8 mouse cellular contexts compared by ENCODE assay signal in the genomic region with DNA sequence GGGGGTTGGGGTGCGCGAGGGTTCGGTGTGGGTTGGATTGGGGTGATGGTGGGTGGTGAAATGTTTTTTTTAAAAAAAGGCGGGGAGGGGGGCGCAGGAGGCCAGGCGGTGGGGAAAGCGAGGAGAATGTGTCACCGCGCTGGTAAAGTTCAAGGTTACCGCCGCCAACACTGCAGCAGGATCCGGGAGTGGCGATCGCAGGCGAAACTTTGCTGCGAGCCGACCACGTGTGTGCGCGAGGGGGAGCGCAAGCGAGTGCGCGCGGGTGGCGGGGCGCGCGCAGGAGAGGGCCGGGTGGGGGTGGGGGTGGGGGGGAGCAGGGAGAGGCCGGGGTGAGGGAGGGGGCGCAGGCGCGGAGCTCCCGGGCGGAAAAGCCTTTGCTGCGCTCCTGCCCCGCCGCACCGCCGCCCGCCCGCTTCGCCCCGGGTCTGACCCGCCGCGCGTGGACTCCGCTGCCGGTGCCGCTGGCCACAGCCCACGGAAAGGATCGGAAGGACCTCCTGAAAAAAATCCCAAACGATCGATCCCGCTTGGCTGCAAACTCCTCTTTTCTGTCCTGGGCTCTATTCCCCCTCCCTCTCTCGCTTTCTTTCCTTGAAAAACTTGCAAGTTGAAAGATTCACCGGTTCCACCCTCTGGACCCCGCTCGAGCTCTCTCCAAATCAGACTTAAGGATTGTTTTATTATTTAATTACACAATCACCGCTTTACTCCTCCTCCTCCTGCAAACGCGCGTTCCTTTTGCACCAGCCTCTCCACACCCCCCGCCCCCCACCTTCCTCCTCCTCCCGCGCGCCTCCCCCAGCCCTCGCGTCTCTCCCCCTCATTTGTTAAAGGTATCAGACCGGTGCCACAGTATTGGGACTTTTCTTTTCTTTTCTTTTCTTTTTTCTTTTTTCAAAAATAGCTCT.
A peak's percentile ranks its signal among the peaks of the same experiment; 100 is the strongest.
DNase-seq lines count a peak whose midpoint lies in the region; ATAC-seq and TF ChIP-seq lines count a peak whose summit lies in the region.

No protein-coding gene starts in this region.

- no peaks in the 10 kb centered on the region for H3K9me3 ChIP-seq in hindbrain, embryonic 14.5 days (ENCODE audit: control insufficient read depth, low read length)

- 0 out of 2 replicates have a peak, but pooled peaks cover 2% of the 10 kb centered on the region for H3K4me1 ChIP-seq in hindbrain, embryonic 14.5 days (replicated peaks; ENCODE audit: control insufficient read depth, insufficient read depth, low read length)
- peaks cover 9% of the 10 kb centered on the region for H3K4me1 ChIP-seq in small intestine, adult 2 months (ENCODE audit: control insufficient read depth, insufficient read depth, insufficient read length, low read length)

- no peaks in the 10 kb centered on the region for H3K36me3 ChIP-seq in hindbrain, embryonic 14.5 days (replicated peaks; ENCODE audit: control insufficient read depth, insufficient read depth)
- no peaks in the 10 kb centered on the region for H3K36me3 ChIP-seq in small intestine, adult 2 months (ENCODE audit: control insufficient read depth, insufficient read depth, low read length)

- under 1% methylated on average over 59 of the region's 72 CpGs for WGBS in hindbrain, embryonic 14.5 days
- WGBS in small intestine, adult 2 months = 2% methylated on average over 69 of the region's 72 CpGs

- DNase-seq in ZHBTc4 (ENCODE audit: low read depth, low spot score) = peak; percentile 89
- peak; percentile 84 for DNase-seq in cerebellum, adult 9-11 months
- peak; percentile 75 for DNase-seq in gastrocnemius, adult 18-20 months (ENCODE audit: low spot score)
- peak; percentile 76 for DNase-seq in hindbrain, embryonic 14.5 days (ENCODE audit: low spot score)
- peak; percentile 59 to 62 for DNase-seq in left cerebral cortex, adult 2 months (ENCODE audit: extremely low spot score in 1 of 2, low spot score in 2 of 2)
- DNase-seq in lung, postnatal 4 days = peak; percentile 80 to 88
- no peak for DNase-seq in B cell, adult 2 months

- peak overlapping the region; percentile 97 for H3K9ac ChIP-seq in hindbrain, embryonic 14.5 days

- peak; percentile 38; the same call in 1 of the 2 replicates for TF ChIP-seq POLR2A in small intestine, adult 2 months (IDR thresholded peaks at IDR 0.05; ENCODE audit: low read depth, low read length)

- H3K27me3 ChIP-seq in hindbrain, embryonic 14.5 days (ENCODE audit: control insufficient read depth, insufficient read depth, low read length) = 0 out of 2 replicates have a peak, but pooled peaks cover 11% of the 10 kb centered on the region
- H3K27me3 ChIP-seq in small intestine, adult 2 months (ENCODE audit: control insufficient read depth, insufficient read depth, low read length) = no peaks in the 10 kb centered on the region

- peak overlapping the region; percentile 96 for H3K27ac ChIP-seq in hindbrain, embryonic 14.5 days
- H3K27ac ChIP-seq in left cerebral cortex, adult 2 months = peak overlapping the region; percentile 98
- H3K27ac ChIP-seq in small intestine, adult 2 months (ENCODE audit: insufficient read depth, low read depth, low read length) = peak overlapping the region; percentile 97

- H3K4me2 ChIP-seq in hindbrain, embryonic 14.5 days (replicated peaks) = peak overlapping the region; percentile 82

- H3K4me3 ChIP-seq in hindbrain, embryonic 14.5 days (replicated peaks; ENCODE audit: low read length) = peak overlapping the region; percentile 71
- H3K4me3 ChIP-seq in left cerebral cortex, adult 2 months = peak overlapping the region; percentile 93
- H3K4me3 ChIP-seq in small intestine, adult 2 months (ENCODE audit: low read depth, low read length) = peak overlapping the region; percentile 95

- no peak for TF ChIP-seq CTCF in left cerebral cortex, adult 2 months (IDR thresholded peaks at IDR 0.05)
- TF ChIP-seq CTCF in small intestine, adult 2 months (IDR thresholded peaks at IDR 0.05; ENCODE audit: extremely low read depth, insufficient read length, insufficient replicate concordance, low read depth, low read length) = no peak

- peak; percentile 32 for ATAC-seq in hindbrain, embryonic 14.5 days (ENCODE audit: low FRiP score)

- intact Hi-C loops in left cerebral cortex, adult 2 months (cut with DNase I) = loop anchor here (2.0 to 10.0 kb wide), 4 partner anchors 33 to 941 kb away; no protein-coding TSS in a partner anchor

Comparison
In these comparisons a context has a peak if more than half of its experiments do, and no peak if none do; other contexts are left out.
1. DNase-seq: peak in ZHBTc4 (single experiment), cerebellum, adult 9-11 months (single experiment), gastrocnemius, adult 18-20 months (single experiment), hindbrain, embryonic 14.5 days (single experiment), left cerebral cortex, adult 2 months (2 of 2) and lung, postnatal 4 days (2 of 2); none in B cell, adult 2 months (0 of 2).
2. Peak in every context shown above with its lines, with median percentiles within 50 percentile points of each other: H3K27ac ChIP-seq and H3K4me3 ChIP-seq.